Mouse (Mus musculus) left cerebral cortex, adult 8-10 months (tissue): ENCODE measurements around the gene Opalin. TPM values are rescaled to one million over a fixed set of nuclear protein-coding genes. Genes with fewer than 3 reads are reported as not detected.

Source experiments
- DNase-seq, 2 experiments: peaks; one replicate each; pipeline ENCODE4 v3.0.0; 2022; ENCODE audit warnings: low spot score in 2 of 2
- total RNA-seq, 4 experiments: library from RNA; stranded (reverse); gene quantifications; 2 replicates each; pipeline ENCODE4 v1.2.4; 2022

Opalin gene
- 10 to 100 TPM; 16.9 to 18.5 (median 18.1) TPM for total RNA-seq

DNA sequence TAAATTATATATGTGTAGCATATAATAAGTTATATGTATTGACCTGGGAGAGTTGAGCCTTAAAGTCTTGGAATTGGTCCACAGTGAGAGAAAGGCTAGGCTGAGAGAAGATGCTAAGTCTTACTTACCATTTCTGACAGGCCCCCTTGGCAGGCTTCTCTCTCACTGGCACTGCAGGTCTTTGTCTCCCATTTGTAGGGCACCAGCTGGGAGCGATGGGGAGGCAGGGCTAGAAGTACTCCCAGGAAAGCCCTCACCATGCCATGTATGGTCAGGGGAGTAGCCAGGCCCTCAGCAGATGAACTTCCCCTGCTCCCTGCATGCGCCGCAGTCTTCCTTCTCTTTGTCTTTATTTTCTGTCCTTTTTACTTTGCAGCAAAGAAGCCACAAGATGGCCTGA, at the start of gene Opalin:
Gene Opalin, minus strand, starts transcription at position 208 of the 400 bp plus-strand sequence.
- DNase-seq = peak in 1 of 2 experiments; percentile 47

DNA sequence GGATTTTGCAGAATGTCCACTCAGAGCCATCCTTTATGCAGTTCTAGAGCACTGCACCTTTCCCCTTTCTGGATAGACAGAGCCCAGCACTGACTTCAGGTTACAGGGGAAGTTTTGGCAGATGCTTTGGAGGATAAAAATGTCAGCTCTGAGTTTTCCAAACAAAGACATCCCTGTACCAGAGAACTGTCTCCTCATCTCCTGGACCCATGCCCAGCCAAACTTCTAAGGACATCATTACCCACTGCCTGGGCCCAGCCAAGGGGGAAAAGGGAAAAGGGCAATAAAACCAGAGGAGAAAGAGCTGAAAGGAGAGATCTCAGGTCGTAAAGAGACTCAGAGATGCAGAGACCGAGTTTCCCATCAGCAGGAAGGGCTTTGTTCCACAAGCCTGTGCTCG, 46.1 kb upstream of the Opalin start:
- DNase-seq = no peak

DNA sequence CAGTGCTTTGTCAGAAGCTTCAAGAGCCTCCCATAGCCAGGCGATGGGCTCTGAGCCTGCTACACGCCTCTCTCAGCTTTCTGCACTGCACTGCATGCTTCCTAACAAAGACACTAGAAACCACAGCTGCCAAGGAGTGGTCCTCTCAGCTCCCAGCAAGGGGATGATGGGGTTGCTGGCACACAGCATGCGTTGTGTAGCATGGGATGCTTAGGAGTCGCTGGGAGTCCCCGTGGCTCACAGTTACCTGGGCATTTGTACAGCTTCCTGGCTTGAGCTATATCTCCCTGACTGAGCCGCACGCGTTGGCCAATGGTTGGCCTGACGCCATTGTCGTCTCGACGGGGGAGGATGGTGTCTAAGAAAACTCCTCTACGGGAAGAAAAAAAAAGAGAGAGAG, 43.0 kb upstream of the Opalin start:
- peak; percentile 34 to 53 for DNase-seq

DNA sequence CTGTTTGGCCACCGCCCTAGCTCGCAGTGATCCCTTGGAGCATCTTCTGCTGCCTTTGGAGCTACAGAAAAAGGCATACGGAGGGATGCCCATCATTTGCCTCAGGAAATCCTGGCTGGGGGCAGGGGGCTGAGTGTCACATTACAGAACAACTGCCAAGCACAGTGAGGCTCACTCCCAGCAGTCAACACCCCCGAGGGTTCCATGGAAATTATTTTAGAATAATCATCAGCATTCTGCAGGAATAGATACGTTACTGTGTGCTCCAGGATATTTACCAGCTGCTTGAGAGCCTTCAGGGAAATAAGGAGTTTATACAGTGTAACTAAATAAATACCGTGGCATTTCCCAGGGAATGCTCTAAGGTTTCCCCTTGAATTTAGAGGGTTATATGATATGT, 41.4 kb upstream of the Opalin start:
- DNase-seq = no peak

DNA sequence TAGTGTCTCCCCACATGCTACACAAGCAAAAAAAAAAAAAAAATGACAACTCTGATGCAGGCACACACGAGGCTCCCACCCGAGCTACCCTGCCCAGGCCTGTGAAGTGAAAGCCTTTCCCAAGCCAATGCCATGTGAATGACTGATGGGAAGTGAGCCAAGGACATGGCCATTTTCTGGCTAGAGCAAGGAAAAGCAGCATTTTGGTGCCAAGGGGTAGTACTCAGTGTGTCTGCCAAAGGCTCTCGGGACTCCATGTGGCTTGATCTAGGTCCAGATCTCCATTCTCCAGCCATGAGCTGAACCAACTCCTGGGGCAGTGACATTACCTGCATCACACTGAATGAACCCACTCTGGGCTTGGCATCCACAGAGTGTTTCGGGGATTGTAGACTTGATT, 40.4 kb upstream of the Opalin start:
- DNase-seq = no peak

DNA sequence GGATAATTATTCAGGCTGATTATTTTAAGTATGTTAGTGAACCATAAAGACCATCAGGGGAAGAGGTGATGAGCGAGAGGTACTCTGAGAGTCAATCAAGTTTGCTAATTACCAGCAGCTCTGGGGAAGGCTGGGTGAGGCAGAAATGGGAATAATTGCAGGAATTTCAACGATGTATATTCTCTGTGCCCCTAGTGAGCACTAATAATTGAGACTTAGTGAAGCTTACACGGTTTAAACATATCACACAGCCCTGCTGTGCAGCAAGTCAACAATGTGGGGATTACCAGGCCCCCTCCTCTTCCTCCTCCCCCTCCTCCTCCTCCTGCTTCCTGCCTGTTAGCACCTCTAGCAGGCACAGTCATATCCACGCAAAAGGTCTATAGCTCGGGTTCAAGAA, 37.7 kb upstream of the Opalin start:
- DNase-seq = no peak

DNA sequence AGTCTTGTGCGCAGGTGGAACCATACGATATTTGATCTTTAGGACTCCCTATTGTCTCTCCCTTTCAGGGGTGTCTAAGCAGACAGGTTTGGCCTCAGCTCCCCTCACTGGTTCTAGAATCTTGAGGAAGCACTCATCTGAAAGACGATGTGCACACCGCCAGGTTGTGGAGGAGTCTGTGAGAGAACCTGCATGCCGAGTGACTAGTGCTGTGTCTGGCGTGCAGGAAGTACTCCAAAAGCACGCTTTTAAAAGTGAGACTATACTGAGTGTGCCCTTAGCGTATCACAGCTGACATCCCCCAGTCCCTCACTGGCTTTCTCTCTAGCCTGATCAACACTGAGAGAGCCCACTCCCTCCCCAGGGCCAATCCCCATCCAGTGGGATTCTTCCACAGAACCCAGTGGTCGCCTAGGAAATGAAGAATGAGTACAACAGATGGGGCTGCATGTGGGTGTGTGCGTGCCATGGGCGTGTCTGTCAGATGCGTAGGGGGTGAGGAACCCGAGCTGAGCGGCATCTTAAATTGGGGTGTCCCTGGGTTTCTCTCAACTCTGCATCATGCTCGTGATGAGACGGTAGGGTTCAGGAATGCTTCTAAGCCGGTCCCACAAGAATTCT, 37.1 kb upstream of the Opalin start:
- peak in 1 of 2 experiments; percentile 34 for DNase-seq

DNA sequence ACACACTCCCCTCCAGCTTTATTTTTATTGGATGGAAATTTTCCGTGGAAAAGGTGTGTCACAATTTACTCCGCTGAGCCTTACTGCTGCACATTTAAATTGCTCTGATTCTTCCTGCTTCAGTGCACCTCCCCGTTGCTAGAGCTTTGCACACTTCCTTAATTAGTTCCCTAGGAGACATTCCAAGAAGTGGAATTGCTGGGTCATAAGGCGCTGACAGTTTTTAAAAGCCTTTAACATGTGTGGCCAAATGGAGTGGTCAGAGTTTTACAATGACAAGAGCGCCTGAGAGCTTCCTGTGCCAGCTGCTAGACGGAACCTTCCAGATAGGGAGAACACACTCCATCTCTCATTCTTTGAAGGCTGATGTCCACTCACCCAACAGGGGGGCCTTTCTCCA, 35.7 kb upstream of the Opalin start:
- DNase-seq = no peak

DNA sequence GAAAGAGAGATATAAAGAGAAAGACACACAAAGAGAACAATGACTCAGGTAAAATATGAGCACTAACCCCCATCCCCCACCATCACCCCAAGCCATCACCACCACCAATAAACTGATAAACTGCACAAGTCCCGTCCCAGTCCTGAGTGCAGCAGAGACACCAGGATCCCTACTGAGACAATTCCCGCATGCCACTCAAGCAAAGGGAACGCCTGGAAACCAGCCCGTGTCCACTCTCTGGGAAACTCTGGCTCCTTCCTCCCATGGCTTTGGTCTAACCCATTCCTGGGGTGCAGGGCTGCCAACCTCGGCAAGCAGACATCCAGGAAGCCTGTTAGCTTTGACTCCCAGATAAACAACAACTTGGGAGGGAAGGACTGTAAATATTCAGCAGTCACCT, 33.1 kb upstream of the Opalin start:
- DNase-seq = no peak

DNA sequence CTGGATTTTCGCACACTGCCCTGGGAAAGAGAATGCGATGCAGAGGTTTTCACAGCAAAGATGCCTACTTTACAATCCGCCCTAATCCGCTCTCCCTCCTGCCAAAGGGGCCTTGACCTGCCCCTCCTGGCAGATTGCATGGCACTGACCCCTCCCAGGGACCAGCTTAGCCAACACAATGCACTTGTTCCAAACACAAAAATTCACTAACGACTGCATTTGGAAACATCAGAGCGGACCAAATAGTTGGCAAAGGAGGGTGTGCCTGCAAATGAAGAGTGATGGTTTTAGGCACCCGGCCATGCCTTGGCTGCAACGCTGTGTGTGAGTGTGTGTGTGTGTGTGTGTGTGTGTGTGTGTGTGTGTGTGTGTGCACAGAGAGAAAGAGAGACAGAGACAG, 32.6 kb upstream of the Opalin start:
- no peak for DNase-seq

DNA sequence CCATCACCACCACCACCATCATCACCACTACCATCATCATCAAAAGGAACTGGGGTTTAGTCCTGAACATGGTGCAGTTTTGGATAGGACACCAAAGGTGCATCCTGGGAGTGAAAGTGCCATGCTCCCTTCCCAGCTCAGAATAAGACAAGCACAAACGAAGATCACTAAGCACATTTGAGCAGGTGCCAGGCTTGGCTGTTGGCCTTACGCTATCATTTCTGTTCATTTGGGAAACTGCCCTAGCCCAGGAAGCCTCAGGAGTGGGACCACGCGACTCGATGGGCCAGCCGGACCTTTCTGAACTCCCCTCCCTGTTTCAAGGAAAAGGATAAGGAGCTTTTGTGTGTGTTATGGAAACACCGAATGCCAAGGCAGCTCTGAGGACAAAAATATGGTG, 31.8 kb upstream of the Opalin start:
- DNase-seq = no peak

DNA sequence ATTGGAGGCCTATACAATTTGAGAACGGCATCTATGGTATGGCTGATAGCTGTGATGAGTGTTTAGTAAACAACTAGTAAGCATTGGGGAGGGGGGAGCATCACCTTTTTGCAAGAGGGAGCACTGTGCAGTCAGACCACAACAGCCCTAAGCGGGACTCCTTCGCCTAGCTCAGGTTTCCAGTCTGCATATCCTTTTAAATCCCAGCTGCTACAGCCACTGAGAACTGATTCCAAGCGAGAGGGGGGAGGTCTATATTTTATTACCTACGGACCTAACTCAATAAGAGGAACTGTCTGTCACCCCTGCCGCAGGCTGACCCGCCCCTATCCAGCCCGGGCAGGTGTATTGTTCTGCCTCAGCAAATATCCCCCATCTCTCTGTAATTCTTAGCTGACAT, 30.6 kb upstream of the Opalin start:
- DNase-seq = no peak

DNA sequence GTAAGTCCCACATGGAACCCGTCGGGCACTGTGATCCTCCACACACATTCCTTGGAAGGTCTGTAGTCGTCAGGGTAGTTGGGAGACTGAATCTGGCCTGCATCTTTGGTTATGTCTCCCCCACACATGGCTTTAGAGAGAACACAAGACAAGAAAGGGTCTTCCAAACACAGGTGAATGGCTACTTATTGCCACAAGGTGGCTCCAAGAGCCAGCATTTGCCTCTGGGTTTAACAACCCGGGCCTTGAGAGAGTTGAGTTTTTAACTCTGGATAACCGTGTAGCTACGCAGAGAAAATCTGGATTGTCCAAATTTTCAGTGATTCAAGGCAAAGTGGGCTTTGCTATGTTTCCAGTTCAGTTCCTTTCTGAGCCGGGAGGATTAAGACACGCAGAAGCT, 28.0 kb upstream of the Opalin start:
- no peak for DNase-seq

DNA sequence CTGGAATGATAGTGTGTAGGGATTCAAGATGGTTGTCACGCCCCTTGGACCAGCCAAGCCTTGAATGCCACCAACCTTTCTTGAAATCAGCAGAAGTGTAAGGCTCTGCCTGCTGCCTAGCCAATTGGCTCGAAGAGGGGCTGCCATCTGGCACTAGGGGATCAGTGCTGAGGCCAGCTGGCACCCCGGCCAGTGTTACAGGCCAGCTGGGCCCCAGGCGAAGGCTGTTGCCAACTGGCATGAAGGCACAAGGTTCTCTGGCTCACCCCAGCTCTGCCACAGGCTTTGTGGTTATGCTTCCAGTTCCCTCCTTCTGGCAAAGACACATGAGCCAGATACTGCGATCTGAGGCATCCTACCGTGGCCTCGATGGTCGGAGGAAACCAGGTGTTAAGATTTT, 24.5 kb upstream of the Opalin start:
- DNase-seq = peak; percentile 44 to 74

DNA sequence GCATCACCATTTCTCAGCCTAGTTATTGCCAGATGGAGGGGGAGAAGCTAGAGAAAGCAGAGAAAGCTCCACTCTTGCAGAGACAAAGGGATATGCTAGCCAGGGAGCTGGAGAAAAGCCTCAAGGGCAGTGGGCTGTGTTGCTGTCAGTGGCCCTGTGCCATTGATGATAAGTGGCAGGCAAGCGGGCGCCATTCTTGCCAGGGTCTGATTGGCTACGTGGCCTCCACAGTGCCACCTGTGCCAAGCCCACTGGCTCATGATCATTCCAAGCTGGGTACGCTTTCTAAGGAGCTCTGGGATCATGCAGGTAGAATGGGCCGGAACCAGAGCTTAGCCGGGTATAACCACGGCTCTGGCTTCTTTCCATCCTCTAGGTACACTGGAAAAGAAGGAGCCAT, 23.9 kb upstream of the Opalin start:
- no peak for DNase-seq

DNA sequence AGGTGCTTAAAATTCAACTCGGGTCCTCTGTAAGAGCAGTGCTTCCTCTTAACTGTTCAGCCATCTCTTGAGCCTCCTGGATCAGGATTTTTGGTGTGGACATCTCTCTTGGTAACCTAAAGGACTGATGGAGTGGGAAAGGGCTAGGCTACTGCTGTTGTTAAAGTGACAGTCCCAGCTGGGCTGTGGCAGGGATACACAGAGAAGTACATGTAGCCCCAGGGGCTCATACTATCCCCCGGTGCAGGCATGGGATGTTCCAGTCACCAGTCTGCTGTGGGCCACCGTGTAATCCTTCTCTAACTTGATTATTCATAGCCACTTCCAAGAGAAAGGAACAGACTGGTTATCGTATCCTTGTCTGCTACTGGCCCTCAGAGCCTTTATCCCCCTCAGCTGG, 20.1 kb upstream of the Opalin start:
- no peak for DNase-seq

DNA sequence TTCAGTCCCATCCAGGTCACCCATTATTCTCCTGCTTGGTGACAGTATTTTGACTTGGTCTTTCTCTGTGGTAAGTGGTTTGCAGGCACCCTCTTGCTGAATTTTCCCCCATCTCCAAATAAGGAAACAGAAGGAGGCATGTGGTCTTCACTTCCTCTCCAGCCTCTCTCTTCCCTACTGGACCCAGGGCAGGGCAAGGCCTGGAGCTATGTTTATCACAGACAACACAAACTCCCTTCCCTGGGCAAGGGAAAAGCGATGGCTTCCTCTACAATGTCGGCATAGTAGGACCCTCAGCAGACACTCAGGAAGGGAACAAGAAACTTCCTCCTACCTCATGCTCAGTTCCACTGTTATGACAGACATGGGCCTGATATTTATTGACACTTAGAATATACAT, 15.0 kb upstream of the Opalin start:
- DNase-seq = no peak

DNA sequence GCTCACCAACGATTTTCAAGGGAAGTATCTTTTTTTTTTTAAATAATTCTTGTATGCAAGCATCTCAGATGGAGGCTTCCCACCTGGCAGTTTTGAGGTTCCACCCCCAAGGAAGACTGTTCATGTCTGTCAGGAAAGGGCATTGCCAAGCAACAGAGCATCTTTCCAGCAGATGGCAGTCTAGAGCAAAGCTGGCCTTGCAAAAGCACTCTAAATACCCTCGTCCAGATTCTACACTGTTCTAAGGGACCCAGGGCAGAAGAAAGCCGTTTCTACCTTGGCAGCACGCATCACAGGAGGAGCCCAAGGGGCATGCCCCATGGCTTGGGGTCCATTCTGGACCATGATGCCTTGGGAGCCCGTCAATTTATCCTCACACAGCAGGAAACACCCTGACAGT, 12.9 kb upstream of the Opalin start:
- DNase-seq = no peak

DNA sequence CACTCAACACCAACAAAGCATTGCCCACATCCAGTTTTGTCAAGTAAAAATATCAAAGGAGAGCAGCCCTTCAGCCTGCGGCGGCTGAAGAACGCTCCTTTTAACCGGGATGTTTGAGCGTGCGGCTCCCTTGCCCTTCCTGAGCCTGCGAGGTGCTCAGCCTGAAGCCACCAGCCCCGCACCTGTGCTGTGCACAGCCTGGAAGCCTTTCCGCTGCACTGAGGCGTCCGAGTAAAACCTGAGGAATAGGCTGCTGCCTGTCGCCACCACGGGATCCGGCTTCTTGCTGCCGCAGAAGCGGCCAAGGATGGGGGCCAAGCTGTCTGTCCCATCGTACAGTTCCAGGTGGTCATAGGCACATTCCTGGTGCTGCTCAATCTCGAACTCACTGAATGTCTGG, 11.6 kb upstream of the Opalin start:
- DNase-seq = no peak

DNA sequence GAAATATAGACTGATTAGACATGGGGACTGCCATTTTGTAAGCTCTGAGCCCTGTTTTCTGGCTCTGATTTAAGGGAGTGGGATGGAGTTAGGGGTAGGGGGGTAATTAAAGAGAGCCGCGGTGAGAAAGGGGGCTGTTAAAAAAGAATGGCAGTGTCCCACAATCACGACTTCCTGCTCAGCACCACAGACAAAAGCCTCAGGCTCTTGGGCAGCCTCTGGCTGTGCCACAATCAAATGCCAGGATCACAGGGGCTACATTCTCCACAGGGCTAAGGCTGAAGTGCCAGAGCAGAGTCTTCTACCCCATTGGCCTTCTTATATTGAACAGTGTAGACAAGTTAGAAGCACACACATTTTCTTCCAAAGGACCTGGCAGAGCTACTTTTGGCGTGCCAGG, 11.0 kb upstream of the Opalin start:
- DNase-seq = no peak

DNA sequence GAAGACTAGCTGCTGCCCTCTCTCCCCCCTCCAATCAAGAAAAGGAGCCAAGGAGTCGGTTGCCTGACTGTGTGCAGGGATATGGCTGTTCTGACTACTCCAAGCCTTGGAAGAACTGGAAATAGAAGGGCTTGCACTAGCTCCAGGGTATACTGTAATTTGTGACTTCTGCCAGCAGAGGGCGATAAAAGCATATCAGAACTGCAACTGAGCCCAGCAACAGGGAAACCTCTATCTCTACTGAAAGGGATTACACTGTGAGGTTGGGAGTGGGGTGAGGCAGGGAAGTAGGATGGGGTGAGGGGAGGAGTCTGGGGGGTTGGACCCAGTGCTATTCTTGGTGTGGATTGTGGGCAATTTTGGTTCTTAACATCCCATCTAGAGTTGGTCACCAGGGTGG, 9.8 kb upstream of the Opalin start:
- DNase-seq = peak; percentile 47 to 72

DNA sequence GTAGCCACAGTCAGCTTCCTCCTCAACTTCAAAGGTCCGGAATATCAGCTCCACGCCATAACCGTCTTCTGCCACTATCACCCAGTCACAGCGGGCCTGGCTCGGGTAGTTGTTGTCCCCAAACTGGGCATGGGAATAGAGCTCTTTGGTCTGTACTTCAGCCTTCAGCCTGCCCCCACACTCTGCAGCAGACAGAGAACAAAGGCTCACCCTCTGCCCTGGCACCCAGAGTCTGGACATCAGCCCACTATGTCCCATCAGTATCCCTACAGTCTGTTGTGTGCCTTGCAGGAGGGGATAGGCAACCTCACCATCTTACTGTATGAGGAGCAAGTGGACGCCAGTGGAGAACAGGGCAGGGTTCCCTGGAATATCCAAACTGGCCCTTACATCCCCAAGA, 9.4 kb upstream of the Opalin start:
- no peak for DNase-seq

DNA sequence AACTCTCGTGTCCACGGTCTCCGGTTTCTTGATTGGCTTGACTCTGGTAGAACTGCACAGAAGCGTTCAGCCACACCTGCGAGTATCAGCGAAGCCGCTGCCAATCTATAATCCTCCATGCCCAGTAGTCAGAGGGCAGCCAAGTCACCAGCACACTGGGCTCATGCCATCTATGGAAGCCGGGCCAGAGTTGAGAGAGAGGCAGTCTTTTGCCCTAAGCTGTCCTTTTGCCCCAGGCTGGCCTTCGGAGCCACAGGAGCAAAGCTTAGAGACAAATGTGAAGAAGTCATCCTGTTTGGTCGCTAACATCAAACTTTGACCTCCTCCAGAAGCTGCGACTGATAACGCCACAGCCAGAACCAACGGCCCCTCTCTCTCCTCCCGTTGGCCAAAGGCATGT, 6.7 kb upstream of the Opalin start:
- DNase-seq = no peak

DNA sequence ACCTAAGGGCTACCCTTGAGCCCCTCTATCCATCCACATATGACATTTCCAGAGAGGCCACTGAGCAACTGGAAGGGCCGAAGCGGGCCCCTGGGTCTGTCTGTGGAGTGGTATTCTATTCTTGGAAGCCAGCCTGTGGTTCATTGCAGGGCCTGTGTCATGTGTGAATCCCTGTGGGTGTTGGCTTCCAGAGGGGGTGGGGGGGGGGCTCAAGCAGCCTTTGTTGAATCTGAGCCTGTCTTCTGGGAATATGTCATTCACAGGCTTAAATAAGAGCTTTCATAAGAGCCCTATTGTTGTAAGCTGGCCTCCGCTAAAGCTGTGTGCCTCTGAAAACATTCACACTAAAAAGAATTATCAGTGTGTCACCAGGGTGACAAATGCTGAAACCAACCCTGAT, 4.7 kb upstream of the Opalin start:
- no peak for DNase-seq
